Mouse (Mus musculus) hindbrain, embryonic 10.5 days (tissue): ENCODE data around the gene Sf3b6. TPM values are rescaled to one million over a fixed set of nuclear protein-coding genes. Genes with fewer than 3 reads are reported as not detected.
"Not testable (repeated sequence)": the region's sequence is repeated elsewhere in the genome, so short reads cannot be mapped to it uniquely, and the experiment has no call there.

ENCODE experiments used
- DNase-seq: peaks from one replicate; pipeline ENCODE4 v3.0.0-alpha.2; 2017; ENCODE audit warnings: low spot score
- H3K27ac ChIP-seq: fragments of 300-500 bp; sonication (generic); 2 replicates; pipeline ENCODE4 v1.5.1; 2016; ENCODE audit warnings: mild to moderate bottlenecking, moderate library complexity
- H3K27me3 ChIP-seq: fragments of 300-500 bp; sonication (generic); 2 replicates; pipeline ENCODE4 v1.6.1; 2016; ENCODE audit warnings: mild to moderate bottlenecking; ENCODE audit not compliant: poor library complexity, insufficient read depth, severe bottlenecking
- H3K36me3 ChIP-seq: fragments of 300-500 bp; sonication (generic); 2 replicates; pipeline ENCODE4 v1.6.1; 2016; ENCODE audit warnings: mild to moderate bottlenecking, moderate library complexity
- H3K4me1 ChIP-seq: fragments of 300-500 bp; sonication (generic); replicated peaks from 2 replicates; pipeline ENCODE4 v1.6.1; 2016; ENCODE audit warnings: mild to moderate bottlenecking
- H3K4me3 ChIP-seq: fragments of 300-500 bp; sonication (generic); 2 replicates; pipeline ENCODE4 v1.5.1; 2016; ENCODE audit warnings: mild to moderate bottlenecking, moderate library complexity
- H3K9me3 ChIP-seq: fragments of 300-500 bp; sonication (generic); 2 replicates; pipeline ENCODE4 v1.6.1; 2016; ENCODE audit warnings: mild to moderate bottlenecking, moderate library complexity
- WGBS: fragments of 180-500 bp; shearing (Covaris S2); methylation state at CpG from one replicate; pipeline ENCODE4 v1.1.7; 2016; 5-methylcytosine and 5-hydroxymethylcytosine counted together
- polyA plus RNA-seq: library from polyadenylated mRNA; unstranded; fragments of >200 nt; fragmentation: Nextera tagmentation; extraction: Ambion mirVana; gene quantifications from 2 replicates; pipeline ENCODE4 v1.2.1, GENCODE M21; 2016

Gene Sf3b6
- 314 and 329 TPM in 2 replicates for polyA plus RNA-seq

DNA sequence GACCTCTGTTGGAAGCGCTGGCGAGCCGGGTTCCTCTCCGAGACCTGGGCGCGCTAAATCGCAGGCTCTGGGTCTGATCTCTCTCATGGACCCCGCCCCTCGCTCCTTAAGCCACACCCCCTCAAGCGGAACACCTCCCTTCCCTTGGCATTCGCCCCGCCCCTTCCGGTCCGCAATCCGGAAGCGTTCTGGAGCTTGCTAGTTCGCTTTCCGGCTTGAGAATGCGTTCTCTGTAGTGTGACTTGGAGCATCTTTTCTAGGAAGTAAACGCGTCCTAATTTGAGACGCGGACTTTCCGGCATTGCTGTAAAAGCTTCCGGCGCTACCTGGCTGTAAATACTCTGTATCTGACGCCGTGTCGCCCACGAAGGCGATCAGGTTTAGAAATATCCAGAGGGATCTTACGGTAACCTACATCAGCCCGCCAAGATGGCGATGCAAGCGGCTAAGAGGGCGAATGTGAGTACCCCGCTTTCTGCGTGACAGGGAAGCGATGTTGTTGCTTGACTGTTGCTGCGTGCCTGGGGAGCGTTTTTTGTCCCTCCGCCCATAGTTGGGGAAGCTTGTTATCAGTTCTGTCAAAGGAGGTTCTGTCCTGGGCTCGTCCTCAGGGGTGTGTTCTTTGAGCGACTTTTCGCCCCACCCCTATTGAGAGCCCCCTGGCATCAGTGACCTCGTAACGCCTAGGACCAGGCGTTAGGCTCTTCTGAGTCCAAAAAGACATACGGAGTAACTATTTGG, at the start of gene Sf3b6:
Gene Sf3b6 (plus strand): TSS at position 184 of the 741 bp plus-strand sequence.
- no peaks in the 10 kb centered on the region for H3K27me3 ChIP-seq
- peak within 1 kb of the TSS; percentile 86 for H3K4me3 ChIP-seq
- WGBS = under 1% methylated on average over 49 of the region's 49 CpGs
- peaks cover 19% of the 10 kb centered on the region for H3K4me1 ChIP-seq
- peak within 1 kb of the TSS; percentile 90 for H3K27ac ChIP-seq
- H3K36me3 ChIP-seq = peaks cover 26% of the 10 kb centered on the region
- H3K9me3 ChIP-seq = no peaks in the 10 kb centered on the region
- DNase-seq = peak; percentile 99

DNA sequence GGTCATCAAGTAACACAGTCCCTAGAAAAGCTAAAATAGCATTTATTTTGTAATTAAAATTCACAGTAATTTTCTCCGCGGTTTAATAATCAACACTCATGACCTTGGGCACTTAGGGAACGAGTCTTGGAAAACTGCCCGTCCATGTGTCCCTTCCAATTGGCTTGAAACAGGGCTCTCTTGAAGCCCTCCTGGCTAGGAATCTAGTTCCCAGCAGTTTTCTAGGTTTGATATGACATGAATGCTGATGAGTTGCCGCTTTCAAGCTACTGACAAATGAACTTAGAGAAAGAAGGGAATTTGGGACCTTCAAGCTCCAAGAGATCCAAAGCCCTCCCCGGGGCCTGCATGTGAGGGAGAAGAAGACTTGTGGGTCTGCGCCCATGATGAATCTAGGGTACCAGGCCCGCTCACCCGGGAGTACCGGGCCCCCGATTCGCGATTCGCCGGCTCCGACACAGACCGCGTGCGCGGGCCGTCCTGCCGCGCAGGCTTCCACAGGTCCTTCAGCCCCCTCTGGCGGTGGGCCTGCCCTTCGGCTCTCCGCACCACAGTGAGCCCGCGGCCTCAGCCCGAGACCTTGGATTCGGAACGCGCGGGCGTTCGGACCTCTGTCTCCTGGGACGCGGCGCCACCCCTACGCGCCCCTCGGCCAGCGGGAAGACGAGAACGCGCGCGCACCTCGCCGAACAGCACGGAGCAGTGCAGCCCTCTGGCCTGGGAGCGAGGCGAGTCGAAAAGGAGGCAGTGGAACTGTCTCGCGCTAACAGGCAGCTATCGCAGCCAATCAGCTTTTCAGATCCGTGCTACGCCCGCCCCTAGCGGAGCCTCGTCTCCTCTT, 48.6 kb upstream of the Sf3b6 start, which contains the start of the genes Pfn4 and Fam228b:
Gene Pfn4 (plus strand): TSS at position 531 of the 841 bp plus-strand sequence.
Gene Fam228b (minus strand): TSS at position 776 of the 841 bp plus-strand sequence.
- 4% methylated on average over 61 of the region's 61 CpGs for WGBS
- Histone ChIP-seq H3K27ac (peak within 1 kb of the TSS; percentile 96), H3K27me3 (no peaks in the 10 kb centered on the region), H3K9me3 (no peaks in the 10 kb centered on the region), H3K4me1 (peaks cover 7% of the 10 kb centered on the region; the same call in 1 of the 2 replicates), H3K36me3 (no peaks in the 10 kb centered on the region), H3K4me3 (peak within 1 kb of the TSS; percentile 77)
- peak; percentile 97 for DNase-seq

DNA sequence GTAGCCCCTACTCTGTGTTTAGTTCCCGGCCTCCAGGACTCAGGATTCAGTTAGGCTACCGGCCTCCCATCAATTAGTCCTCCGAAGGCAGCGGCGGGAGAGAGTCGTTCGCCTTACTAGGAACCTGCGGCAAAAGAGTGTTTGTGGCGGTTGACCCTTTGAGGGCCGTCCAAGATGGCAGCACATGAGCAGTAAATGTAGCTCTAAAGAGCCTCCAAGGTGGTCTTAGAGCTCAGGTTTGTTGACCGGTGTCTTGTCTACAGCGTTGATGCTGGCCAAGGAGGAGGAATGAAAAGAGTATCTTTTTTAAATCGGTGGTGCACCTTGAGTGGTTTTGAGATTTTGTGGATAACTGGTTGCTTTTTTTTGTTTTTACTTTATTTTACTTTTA, 48.0 kb upstream of the Sf3b6 start:
- WGBS = 21% methylated on average over 13 of the region's 13 CpGs
- peak overlapping the region; percentile 77 for H3K4me3 ChIP-seq
- DNase-seq = no peak

DNA sequence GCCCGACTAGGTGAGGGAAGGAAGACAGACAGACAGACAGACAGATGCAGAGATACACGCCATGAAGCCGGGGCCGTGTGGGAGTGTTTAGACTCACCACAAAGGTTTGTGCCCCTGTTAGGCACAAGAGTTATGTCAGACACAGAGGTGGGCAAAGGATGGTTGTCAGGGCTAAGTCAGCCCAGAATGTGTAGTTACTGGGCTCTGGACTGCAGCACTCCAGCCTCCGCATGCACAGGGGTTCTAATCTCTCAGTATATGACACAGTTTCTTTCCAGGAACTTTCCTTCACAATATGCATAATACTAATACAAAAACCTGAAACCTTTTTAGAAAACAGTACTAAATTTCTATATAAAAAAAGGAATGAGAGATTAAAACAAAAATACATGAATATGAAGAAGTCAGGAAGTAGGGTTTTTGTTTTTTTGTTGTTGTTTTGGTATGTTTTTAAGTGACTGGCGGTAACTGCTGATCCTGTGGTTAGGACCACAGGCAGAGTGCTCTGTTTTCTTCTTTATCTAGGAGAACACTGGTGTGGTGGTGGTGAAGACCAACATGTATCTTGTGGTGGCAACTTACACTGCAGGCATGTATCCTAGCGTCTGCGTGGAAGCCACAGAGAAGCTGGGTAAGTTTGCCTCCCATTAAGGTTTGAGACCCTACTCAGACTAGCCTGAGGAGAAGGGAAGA, 42.3 kb upstream of the Sf3b6 start:
- DNase-seq = no peak
- H3K27ac ChIP-seq = no peak overlapping the region
- H3K4me3 ChIP-seq = no peak overlapping the region
- no peaks in the 10 kb centered on the region for H3K9me3 ChIP-seq
- no peaks in the 10 kb centered on the region for H3K4me1 ChIP-seq
- H3K36me3 ChIP-seq = no peaks in the 10 kb centered on the region
- H3K27me3 ChIP-seq = no peaks in the 10 kb centered on the region
- 91% methylated on average over 8 of the region's 8 CpGs for WGBS

More for the DNA sequence above, 48.0 kb upstream of the Sf3b6 start:
- no peaks in the 10 kb centered on the region for H3K27me3 ChIP-seq
- H3K27ac ChIP-seq = peak overlapping the region; percentile 96
- no peaks in the 10 kb centered on the region for H3K36me3 ChIP-seq
- no peaks in the 10 kb centered on the region for H3K9me3 ChIP-seq
- peaks cover 7% of the 10 kb centered on the region; the same call in 1 of the 2 replicates for H3K4me1 ChIP-seq

DNA sequence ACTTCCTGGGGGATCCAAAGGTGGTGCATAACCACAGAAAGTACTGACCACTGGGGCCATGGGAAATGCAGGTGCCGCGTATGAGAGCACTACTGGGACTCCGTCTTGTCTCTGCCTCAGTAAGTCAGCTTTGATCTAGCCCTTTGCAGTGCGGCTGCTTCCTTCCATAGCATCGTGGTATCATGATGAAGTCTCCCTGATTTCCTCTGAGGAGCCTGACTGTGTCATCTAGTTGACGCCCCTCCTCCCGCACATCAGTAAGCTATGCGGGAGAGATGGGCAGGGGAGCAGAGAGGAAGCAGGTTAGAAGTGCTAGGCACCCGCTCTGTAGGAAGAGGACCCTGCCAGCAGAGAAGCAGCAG, 41.8 kb upstream of the Sf3b6 start:
- WGBS = 79% methylated on average over 9 of the region's 9 CpGs
- Histone ChIP-seq H3K27ac (no peak overlapping the region), H3K4me3 (no peak overlapping the region), H3K27me3 (no peaks in the 10 kb centered on the region), H3K9me3 (no peaks in the 10 kb centered on the region), H3K36me3 (no peaks in the 10 kb centered on the region), H3K4me1 (no peaks in the 10 kb centered on the region)
- DNase-seq = no peak

GRCm38 (mm10) chr12:4777734-4778133, 39.6 kb upstream of the Sf3b6 start:
- WGBS = 91% methylated on average over 6 of the region's 6 CpGs
- no peaks in the 10 kb centered on the region for H3K27me3 ChIP-seq

GRCm38 (mm10) chr12:4780245-4780644, 37.1 kb upstream of the Sf3b6 start:
- Histone ChIP-seq H3K27me3 (no peaks in the 10 kb centered on the region), H3K9me3 (no peaks in the 10 kb centered on the region), H3K27ac (no peak overlapping the region), H3K36me3 (no peaks in the 10 kb centered on the region), H3K4me3 (no peak overlapping the region), H3K4me1 (no peaks in the 10 kb centered on the region)
- DNase-seq = no peak
- WGBS = 70% methylated on average over 2 of the region's 2 CpGs

More at GRCm38 (mm10) chr12:4777734-4778133, 39.6 kb upstream of the Sf3b6 start:
- H3K27ac ChIP-seq = no peak overlapping the region
- H3K36me3 ChIP-seq = no peaks in the 10 kb centered on the region
- DNase-seq = no peak
- H3K4me1 ChIP-seq = no peaks in the 10 kb centered on the region
- no peak overlapping the region for H3K4me3 ChIP-seq
- no peaks in the 10 kb centered on the region for H3K9me3 ChIP-seq

- no peak for DNase-seq
- H3K4me1 ChIP-seq = no peaks in the 10 kb centered on the region
- no peak overlapping the region for H3K27ac ChIP-seq
- no peak overlapping the region for H3K4me3 ChIP-seq
- no peaks in the 10 kb centered on the region for H3K27me3 ChIP-seq
- WGBS = 96% methylated on average over 1 of the region's 1 CpGs
- no peaks in the 10 kb centered on the region for H3K36me3 ChIP-seq
- H3K9me3 ChIP-seq = no peaks in the 10 kb centered on the region
Observed at GRCm38 (mm10) chr12:4781270-4781669, 36.1 kb upstream of the Sf3b6 start.

DNA sequence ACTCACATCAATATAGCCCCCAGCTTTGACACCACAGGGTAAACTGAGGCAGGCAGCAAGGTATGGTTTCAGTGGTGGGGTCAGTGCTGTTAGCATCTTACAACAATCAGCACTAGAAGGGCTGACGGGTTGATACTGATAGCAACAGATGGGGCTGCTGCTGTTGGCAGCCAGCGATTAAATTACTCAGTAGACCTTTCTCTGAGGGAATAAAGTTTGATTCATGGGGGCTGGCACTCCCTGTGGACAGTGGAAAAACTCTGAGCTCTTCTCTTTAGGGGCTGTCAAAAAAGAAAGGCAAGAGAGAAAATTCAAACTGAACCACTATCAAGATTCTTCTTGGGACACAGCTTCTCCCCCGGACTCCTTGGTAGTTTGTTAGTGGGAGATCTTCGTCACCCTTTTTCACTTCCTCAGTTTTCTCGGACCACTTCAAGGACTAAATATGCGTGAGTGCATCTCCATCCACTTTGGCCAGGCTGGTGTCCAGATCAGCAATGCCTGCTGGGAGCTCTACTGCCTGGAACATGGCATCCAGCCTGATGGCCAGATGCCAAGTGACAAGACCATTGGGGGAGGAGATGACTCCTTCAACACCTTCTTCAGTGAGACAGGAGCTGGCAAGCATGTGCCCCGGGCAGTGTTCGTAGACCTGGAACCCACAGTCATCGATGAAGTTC, 35.5 kb upstream of the Sf3b6 start:
- H3K4me3 ChIP-seq, H3K27me3 ChIP-seq, H3K4me1 ChIP-seq, H3K27ac ChIP-seq, H3K9me3 ChIP-seq, H3K36me3 ChIP-seq, DNase-seq: not testable (repeated sequence)
- 92% methylated on average over 9 of the region's 9 CpGs for WGBS

DNA sequence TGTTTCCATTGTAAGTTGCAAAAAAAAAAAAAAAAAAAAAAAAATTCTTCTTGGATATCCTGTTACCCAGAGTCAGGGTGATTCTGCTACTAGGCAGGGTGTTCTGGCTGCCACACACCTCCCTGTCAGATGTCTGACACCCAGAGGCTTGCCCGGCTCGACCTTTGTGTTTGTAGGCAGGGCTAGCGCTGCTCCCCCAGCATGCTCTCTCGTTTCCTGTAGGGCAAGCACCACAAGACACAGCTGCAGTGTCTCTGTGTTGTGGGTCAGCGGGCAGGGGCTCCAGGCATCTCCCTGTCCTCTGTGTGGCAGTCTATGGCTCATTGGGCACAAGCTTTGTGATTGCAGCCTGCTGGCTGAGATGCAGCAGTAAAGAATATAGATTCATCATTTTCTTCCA, 33.7 kb upstream of the Sf3b6 start:
- no peaks in the 10 kb centered on the region for H3K9me3 ChIP-seq
- DNase-seq = no peak
- WGBS = 42% methylated on average over 5 of the region's 5 CpGs

DNA sequence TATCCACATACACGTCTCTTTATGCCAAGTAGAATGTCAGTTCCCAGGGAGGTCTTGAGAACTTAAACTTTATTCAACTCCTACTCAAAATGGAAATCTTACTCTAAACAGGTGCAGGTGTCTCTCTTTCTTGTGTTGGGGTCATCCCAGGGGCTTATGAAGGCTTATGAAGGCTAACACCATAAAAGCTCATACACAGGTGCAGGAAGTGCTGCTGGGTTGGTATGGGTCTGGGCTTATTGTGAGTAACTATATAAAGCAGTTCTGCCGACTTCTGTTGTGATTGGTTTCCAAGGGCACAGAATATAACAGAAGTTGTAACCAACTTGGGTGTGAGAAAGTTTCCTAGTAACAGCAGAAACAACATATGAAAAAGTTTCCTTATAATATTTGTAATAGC, 32.9 kb upstream of the Sf3b6 start:
- Histone ChIP-seq H3K9me3 (no peaks in the 10 kb centered on the region), H3K27ac (no peak overlapping the region), H3K36me3 (no peaks in the 10 kb centered on the region), H3K27me3 (no peaks in the 10 kb centered on the region), H3K4me1 (no peaks in the 10 kb centered on the region), H3K4me3 (no peak overlapping the region)
- DNase-seq = no peak
- 86% methylated on average over 2 of the region's 2 CpGs for WGBS

More for the DNA sequence above, 33.7 kb upstream of the Sf3b6 start:
- Histone ChIP-seq H3K4me1 (no peaks in the 10 kb centered on the region), H3K27me3 (no peaks in the 10 kb centered on the region), H3K36me3 (no peaks in the 10 kb centered on the region), H3K27ac (no peak overlapping the region), H3K4me3 (no peak overlapping the region)

DNA sequence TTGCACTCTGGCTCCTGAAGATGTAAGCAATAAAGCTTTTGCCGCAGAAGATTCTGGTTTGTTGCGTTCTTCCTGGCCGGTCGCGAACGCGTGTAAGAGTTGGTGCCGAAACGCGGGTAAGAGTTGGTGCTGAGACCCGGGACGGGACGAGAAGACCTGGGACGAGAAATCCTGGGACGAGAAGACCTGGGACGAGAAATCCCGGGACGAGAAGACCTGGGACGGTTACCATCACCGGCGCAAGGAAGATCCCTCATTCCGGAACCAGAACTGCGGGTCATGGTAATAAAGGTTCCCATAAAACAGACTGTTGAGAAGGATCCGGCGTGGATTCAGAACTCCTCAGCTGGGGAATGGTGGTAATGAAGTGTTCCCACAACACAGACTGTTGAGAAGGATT, 29.2 kb upstream of the Sf3b6 start:
- H3K4me1 ChIP-seq, DNase-seq, H3K9me3 ChIP-seq: not testable (repeated sequence)

More for the DNA sequence above, 29.2 kb upstream of the Sf3b6 start:
- H3K4me3 ChIP-seq, H3K36me3 ChIP-seq, H3K27me3 ChIP-seq, H3K27ac ChIP-seq: not testable (repeated sequence)
- WGBS = 94% methylated on average over 25 of the region's 25 CpGs
